Mouse (Mus musculus) liver, embryonic 16.5 days (tissue): ENCODE measurements around the gene Pkp3. TPM values are rescaled to one million over a fixed set of nuclear protein-coding genes. Genes with fewer than 3 reads are reported as not detected.

Experiments used
- ATAC-seq: fragments of 200-750 bp; cut with Nextera tagmentation; 2 replicates; pipeline ENCODE4 v1.8.0; 2017; ENCODE audit warnings: low read depth, mild to moderate bottlenecking, moderate number of reproducible peaks, moderate library complexity
- H3K27ac ChIP-seq: fragments of 300-500 bp; sonication (generic); 2 replicates; pipeline ENCODE4 v1.5.1; 2014; ENCODE audit warnings: mild to moderate bottlenecking, low read length
- H3K27me3 ChIP-seq: fragments of 300-500 bp; sonication (generic); 2 replicates; pipeline ENCODE4 v1.6.1; 2014; ENCODE audit warnings: low read depth, low read length, mixed read lengths; ENCODE audit not compliant: control insufficient read depth, insufficient read depth
- H3K36me3 ChIP-seq: fragments of 300-500 bp; sonication (generic); 2 replicates; pipeline ENCODE4 v1.6.1; 2014; ENCODE audit warnings: mild to moderate bottlenecking; ENCODE audit not compliant: control insufficient read depth, insufficient read depth
- H3K4me1 ChIP-seq: fragments of 300-500 bp; sonication (generic); 2 replicates; pipeline ENCODE4 v1.6.1; 2014; ENCODE audit warnings: low read depth, low read length, mixed read lengths; ENCODE audit not compliant: control insufficient read depth
- H3K4me2 ChIP-seq: fragments of 300-500 bp; sonication (generic); 2 replicates; pipeline ENCODE4 v1.6.1; 2014; ENCODE audit warnings: low read depth, low read length, mixed read lengths
- H3K4me3 ChIP-seq: fragments of 300-500 bp; sonication (generic); 2 replicates; pipeline ENCODE4 v1.5.1; 2014; ENCODE audit warnings: low read depth, mild to moderate bottlenecking, low read length
- H3K9ac ChIP-seq: fragments of 300-500 bp; sonication (generic); 2 replicates; pipeline ENCODE4 v1.6.1; 2014; ENCODE audit warnings: low read depth, low read length
- H3K9me3 ChIP-seq: fragments of 300-500 bp; sonication (generic); replicated peaks from 2 replicates; pipeline ENCODE4 v1.6.1; 2016; ENCODE audit warnings: low read length; ENCODE audit not compliant: control insufficient read depth
- WGBS: fragments of 180-500 bp; shearing (Covaris S2); extraction: QIAGEN DNeasy Blood & Tissue Kit; methylation state at CpG from one replicate; pipeline ENCODE4 v1.1.7; 2014; ENCODE audit not compliant: insufficient replicate concordance; 5-methylcytosine and 5-hydroxymethylcytosine counted together
- polyA plus RNA-seq: library from polyadenylated mRNA; unstranded; fragments of >200 nt; fragmentation: Nextera tagmentation; extraction: Ambion mirVana; gene quantifications from 2 replicates; pipeline ENCODE4 v1.2.1, GENCODE M21; 2015

The Pkp3 gene
- polyA plus RNA-seq, 1 experiment from 2014 or later, result 1.1 TPM

DNA sequence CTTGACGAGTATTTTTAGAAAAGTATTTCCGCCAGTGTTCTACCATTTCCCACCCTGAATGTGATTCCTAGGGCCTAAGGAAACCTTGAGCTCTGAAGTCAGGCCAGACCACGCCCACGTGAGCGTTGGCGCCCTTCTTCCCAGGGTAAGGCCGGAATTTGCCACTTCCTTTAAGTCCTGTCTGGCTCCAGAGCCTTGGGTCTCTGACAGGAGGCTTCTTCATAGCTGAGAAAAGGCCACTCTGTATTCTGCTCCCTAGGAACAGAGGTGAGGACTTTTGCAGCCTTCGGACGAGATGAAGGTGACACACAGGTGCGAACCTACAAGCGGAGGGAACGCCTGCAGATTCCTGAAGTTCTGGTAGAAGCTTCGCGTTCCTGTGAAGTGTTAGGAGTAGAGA, 44.2 kb downstream of the Pkp3 start, which contains the start of gene Ptdss2:
Gene Ptdss2 (plus strand): TSS at position 138 of the 400 bp plus-strand sequence.
- peak within 1 kb of the TSS; percentile 94 for H3K4me2 ChIP-seq
- WGBS, result 30% methylated on average over 14 of the region's 14 CpGs
- ATAC-seq, result no peak

DNA sequence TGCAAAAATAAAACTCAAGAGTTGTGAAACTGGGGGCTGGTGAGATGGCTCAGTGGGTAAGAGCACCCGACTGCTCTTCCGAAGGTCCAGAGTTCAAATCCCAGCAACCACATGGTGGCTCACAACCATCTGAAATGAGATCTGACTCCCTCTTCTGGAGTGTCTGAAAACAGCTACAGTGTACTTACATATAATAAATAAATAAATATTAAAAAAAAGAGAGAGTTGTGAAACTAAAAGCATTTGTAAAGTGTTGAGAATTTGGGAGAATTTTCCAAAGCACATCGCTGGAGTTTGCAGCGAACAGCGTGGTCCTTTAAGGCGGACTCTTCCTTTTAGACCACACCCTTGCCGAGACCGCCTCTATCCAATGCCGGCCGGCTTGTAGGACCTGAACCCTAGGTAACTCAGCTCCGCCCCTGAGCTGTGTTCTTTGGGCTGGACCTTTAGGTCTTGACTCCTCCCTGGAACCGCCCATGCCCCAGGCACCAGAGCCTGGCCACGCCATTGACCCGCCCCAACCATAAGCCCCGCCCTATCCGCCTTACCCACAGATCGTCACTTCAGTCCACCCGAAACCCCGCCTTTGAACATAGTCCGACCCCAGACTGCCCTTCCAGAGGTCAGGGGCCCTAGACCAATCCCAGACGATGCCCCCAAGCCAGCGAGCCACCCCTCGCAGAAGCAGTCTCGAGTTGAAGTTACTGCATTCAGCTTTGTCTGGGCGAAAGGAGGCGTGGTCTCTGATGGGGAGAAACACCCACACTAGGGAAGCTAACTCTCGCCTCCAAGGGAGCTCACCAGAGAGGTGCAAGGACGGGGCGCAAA, 44.9 kb downstream of the Pkp3 start:
- Histone ChIP-seq H3K4me2 (peak overlapping the region; percentile 94), H3K4me3 (peak overlapping the region; percentile 76), H3K27me3 (no peaks in the 10 kb centered on the region), H3K4me1 (peaks cover 78% of the 10 kb centered on the region), H3K27ac (peak overlapping the region; percentile 94), H3K36me3 (no peaks in the 10 kb centered on the region), H3K9ac (peak overlapping the region; percentile 79), H3K9me3 (no peaks in the 10 kb centered on the region)
- peak; percentile 99 for ATAC-seq
- under 1% methylated on average over 29 of the region's 29 CpGs for WGBS

More for the DNA sequence above, 44.2 kb downstream of the Pkp3 start, which contains the start of gene Ptdss2:
- Histone ChIP-seq H3K4me3 (peak within 1 kb of the TSS; percentile 76), H3K27me3 (no peaks in the 10 kb centered on the region), H3K36me3 (no peaks in the 10 kb centered on the region), H3K9ac (peak within 1 kb of the TSS; percentile 79), H3K4me1 (peaks cover 73% of the 10 kb centered on the region), H3K27ac (peak within 1 kb of the TSS; percentile 94), H3K9me3 (no peaks in the 10 kb centered on the region)

- Histone ChIP-seq H3K27me3 (no peaks in the 10 kb centered on the region), H3K9me3 (no peaks in the 10 kb centered on the region), H3K27ac (peak overlapping the region; percentile 94), H3K4me1 (peaks cover 77% of the 10 kb centered on the region), H3K4me2 (peak overlapping the region; percentile 94), H3K36me3 (no peaks in the 10 kb centered on the region), H3K9ac (peak overlapping the region; percentile 79), H3K4me3 (peak overlapping the region; percentile 76)
- 5% methylated on average over 15 of the region's 15 CpGs for WGBS
- no peak; the same call in 1 of the 2 replicates for ATAC-seq
These were observed 45.5 kb downstream of the Pkp3 start for GRCm38 (mm10) chr7:141123517-141123856.

- under 1% methylated on average over 59 of the region's 59 CpGs for WGBS
- Histone ChIP-seq H3K4me3 (peak overlapping the region; percentile 92), H3K4me1 (peaks cover 69% of the 10 kb centered on the region), H3K9ac (peak overlapping the region; percentile 98), H3K27me3 (no peaks in the 10 kb centered on the region), H3K4me2 (peak overlapping the region; percentile 79), H3K36me3 (peaks cover 19% of the 10 kb centered on the region), H3K27ac (peak overlapping the region; percentile 99), H3K9me3 (no peaks in the 10 kb centered on the region)
- ATAC-seq, result peak; percentile 90
These were observed 53.2 kb downstream of the Pkp3 start for GRCm38 (mm10) chr7:141131024-141131820.

DNA sequence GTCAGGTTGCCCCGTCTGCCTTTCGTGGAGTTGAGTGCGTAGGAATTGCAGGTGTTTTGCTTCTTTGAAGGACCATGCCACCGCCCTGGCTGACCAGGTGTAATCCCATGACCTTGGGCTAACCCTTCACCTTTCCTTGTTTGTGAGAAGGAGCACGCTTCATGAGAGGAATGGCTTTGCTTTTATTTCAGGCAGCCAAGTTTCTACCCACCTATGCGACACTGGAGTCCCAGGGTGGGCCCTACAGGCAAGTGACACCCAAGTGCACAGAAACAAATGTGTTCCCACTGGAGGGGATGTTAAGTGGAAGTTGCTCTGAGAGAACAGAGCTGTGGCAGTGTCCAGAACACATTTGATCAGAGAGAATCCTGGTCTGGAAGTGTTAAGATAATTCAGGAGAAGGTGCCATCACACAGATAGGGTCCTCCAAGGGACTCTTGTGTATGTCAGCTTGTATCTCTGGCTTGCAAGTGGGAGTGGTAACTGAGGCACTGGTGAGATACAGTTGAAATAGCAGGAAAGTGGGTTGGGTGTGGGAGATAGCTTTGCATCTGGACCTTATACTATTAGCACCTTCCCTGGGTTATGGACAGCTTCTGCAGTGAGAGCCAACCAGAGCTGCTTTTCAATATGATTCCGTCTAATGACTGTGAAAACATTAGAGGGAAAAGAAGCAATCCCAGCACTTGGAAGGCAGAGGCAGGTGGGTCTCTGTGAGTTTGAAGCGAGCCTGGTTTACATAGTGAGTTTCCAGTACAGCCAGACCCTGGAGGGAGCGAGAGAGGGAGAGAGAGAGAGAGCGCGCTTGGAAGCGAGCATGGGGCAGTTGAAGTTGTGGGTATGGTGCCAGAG, 54.1 kb downstream of the Pkp3 start:
- ATAC-seq, result peak; percentile 83
- no peaks in the 10 kb centered on the region for H3K27me3 ChIP-seq
- peak overlapping the region; percentile 92 for H3K4me3 ChIP-seq
- peak overlapping the region; percentile 98 for H3K9ac ChIP-seq
- peaks cover 28% of the 10 kb centered on the region for H3K36me3 ChIP-seq
- peak overlapping the region; percentile 79 for H3K4me2 ChIP-seq
- 29% methylated on average over 12 of the region's 12 CpGs for WGBS
- peak overlapping the region; percentile 99 for H3K27ac ChIP-seq
- H3K9me3 ChIP-seq, result no peaks in the 10 kb centered on the region
- peaks cover 69% of the 10 kb centered on the region for H3K4me1 ChIP-seq

Other genes starting within 250 kb of the Pkp3 start
- gene Urah, start 243.2 kb upstream of the Pkp3 start, polyA plus RNA-seq, result 30.3 and 32.9 TPM in 2 replicates
- not detected in 2 replicates for gene Scgb1c1, start 232.7 kb upstream of the Pkp3 start, polyA plus RNA-seq
- not detected in 2 replicates for gene Odf3, start 230.4 kb upstream of the Pkp3 start, polyA plus RNA-seq
- not detected in 2 replicates for gene Gm45785, start 221.9 kb upstream of the Pkp3 start, polyA plus RNA-seq
- 21.2 and 21.5 TPM in 2 replicates for gene Ric8a, start 221.3 kb upstream of the Pkp3 start, polyA plus RNA-seq
- gene Bet1l, start 220.6 kb upstream of the Pkp3 start, polyA plus RNA-seq, result 19.3 and 20.9 TPM in 2 replicates
- 108 and 123 TPM in 2 replicates for gene Psmd13, start 196.2 kb upstream of the Pkp3 start, polyA plus RNA-seq
- 21.9 and 23.6 TPM in 2 replicates for gene Sirt3, start 195.9 kb upstream of the Pkp3 start, polyA plus RNA-seq
- 1.4 and 3.4 TPM in 2 replicates for gene Cox8b, start 177.8 kb upstream of the Pkp3 start, polyA plus RNA-seq
- gene Nlrp6, start 157.3 kb upstream of the Pkp3 start, polyA plus RNA-seq, result 7.8 and 10.8 TPM in 2 replicates
- 6.0 and 7.9 TPM in 2 replicates for gene Pgghg, start 136.8 kb upstream of the Pkp3 start, polyA plus RNA-seq
- 0.26 and 0.44 TPM in 2 replicates for gene Ifitm5, start 127.9 kb upstream of the Pkp3 start, polyA plus RNA-seq
- not detected in 2 replicates for gene Gm45717, start 122.3 kb upstream of the Pkp3 start, polyA plus RNA-seq
- gene Ifitm2, start 122.2 kb upstream of the Pkp3 start, polyA plus RNA-seq, result 391 and 458 TPM in 2 replicates
- gene Ifitm1, start 111.0 kb upstream of the Pkp3 start, polyA plus RNA-seq, result 15.2 and 15.4 TPM in 2 replicates
- gene Ifitm3, start 67.4 kb upstream of the Pkp3 start, polyA plus RNA-seq, result 68.0 and 76.2 TPM in 2 replicates
- 23.3 and 28.4 TPM in 2 replicates for gene Ifitm6, start 60.3 kb upstream of the Pkp3 start, polyA plus RNA-seq
- gene Gm17387, start 49.1 kb upstream of the Pkp3 start, polyA plus RNA-seq, result not detected in 2 replicates
- gene B4galnt4, start 17.1 kb upstream of the Pkp3 start, polyA plus RNA-seq, result 0.35 and 0.37 TPM in 2 replicates
- gene Sigirr, start 22.4 kb downstream of the Pkp3 start, polyA plus RNA-seq, result 27.2 and 28.1 TPM in 2 replicates
- gene Ano9, start 39.6 kb downstream of the Pkp3 start, polyA plus RNA-seq, result 1.5 and 3.8 TPM in 2 replicates
- 136 and 138 TPM in 2 replicates for gene Ptdss2, start 44.2 kb downstream of the Pkp3 start, polyA plus RNA-seq
- 70.1 and 71.7 TPM in 2 replicates for gene Rnh1, start 94.6 kb downstream of the Pkp3 start, polyA plus RNA-seq
- gene Hras, start 115.8 kb downstream of the Pkp3 start, polyA plus RNA-seq, result 35.3 and 40.1 TPM in 2 replicates
- 8.3 and 9.5 TPM in 2 replicates for gene Lrrc56, start 115.9 kb downstream of the Pkp3 start, polyA plus RNA-seq
- 0.80 and 0.84 TPM in 2 replicates for gene Lmntd2, start 135.9 kb downstream of the Pkp3 start, polyA plus RNA-seq
- 23.9 and 26.4 TPM in 2 replicates for gene Rassf7, start 137.6 kb downstream of the Pkp3 start, polyA plus RNA-seq
- 23.8 and 28.5 TPM in 2 replicates for gene Phrf1, start 150.6 kb downstream of the Pkp3 start, polyA plus RNA-seq
- gene Irf7, start 188.3 kb downstream of the Pkp3 start, polyA plus RNA-seq, result 7.7 and 8.2 TPM in 2 replicates
- gene Cdhr5, start 198.6 kb downstream of the Pkp3 start, polyA plus RNA-seq, result 0.42 and 1.6 TPM in 2 replicates
- 1.4 TPM in 1 of 2 replicates, not detected in the other for gene Sct, start 200.9 kb downstream of the Pkp3 start, polyA plus RNA-seq
- gene Drd4, start 213.8 kb downstream of the Pkp3 start, polyA plus RNA-seq, result not detected in 2 replicates
- gene Deaf1, start 249.5 kb downstream of the Pkp3 start, polyA plus RNA-seq, result 11.6 and 13.6 TPM in 2 replicates
- gene Tmem80, start 249.5 kb downstream of the Pkp3 start, polyA plus RNA-seq, result 13.9 and 16.7 TPM in 2 replicates